Comparison of ENCODE assay signal across 17 mouse cellular contexts in genomic region chr14:60985077-60985476, GRCm38 (mm10).
DNase-seq lines count a peak whose midpoint lies in the region; ATAC-seq lines count a peak whose summit lies in the region.
"Had no signal": no experiment of that assay in that cellular context is flagged by ENCODE, and none has a peak within 500 bp of the region (broad histone marks: within the 10 kb centered on the region; RNA-seq: fewer than 3 reads in every experiment).

No protein-coding gene starts in this region.

- no peak overlapping the region for H3K9ac ChIP-seq in hindbrain, embryonic 13.5 days
- H3K9ac ChIP-seq in hindbrain, embryonic 14.5 days: no peak overlapping the region
- no peak overlapping the region for H3K9ac ChIP-seq in midbrain, embryonic 11.5 days (ENCODE audit: low read length)
- H3K9ac ChIP-seq in midbrain, embryonic 13.5 days (replicated peaks): no peak overlapping the region
- H3K9ac ChIP-seq in embryonic facial prominence, embryonic 15.5 days: no peak overlapping the region
- H3K9ac ChIP-seq in limb, embryonic 13.5 days: no peak overlapping the region
- H3K9ac ChIP-seq: liver, embryonic 13.5 days had no signal

- H3K27ac ChIP-seq in hindbrain, embryonic 13.5 days: 0 out of 2 replicates have a peak overlapping the region, but pooled peaks have one; percentile 30
- H3K27ac ChIP-seq in hindbrain, embryonic 14.5 days: no peak overlapping the region
- H3K27ac ChIP-seq in midbrain, embryonic 11.5 days (ENCODE audit: low read depth, low read length): 0 out of 2 replicates have a peak overlapping the region, but pooled peaks have one; percentile 5
- no peak overlapping the region for H3K27ac ChIP-seq in midbrain, embryonic 13.5 days
- peak overlapping the region; percentile 69 for H3K27ac ChIP-seq in embryonic facial prominence, embryonic 15.5 days (replicated peaks)
- H3K27ac ChIP-seq in limb, embryonic 13.5 days: peak overlapping the region; percentile 52; the same call in 1 of the 2 replicates
- H3K27ac ChIP-seq: heart, embryonic 10.5 days; liver, embryonic 13.5 days had no signal

- H3K4me3 ChIP-seq in hindbrain, embryonic 13.5 days: no peak overlapping the region
- H3K4me3 ChIP-seq in hindbrain, embryonic 14.5 days (replicated peaks; ENCODE audit: low read length): no peak overlapping the region
- no peak overlapping the region for H3K4me3 ChIP-seq in midbrain, embryonic 11.5 days (ENCODE audit: low read depth, low read length)
- H3K4me3 ChIP-seq in midbrain, embryonic 13.5 days (replicated peaks): no peak overlapping the region
- H3K4me3 ChIP-seq in embryonic facial prominence, embryonic 15.5 days (replicated peaks): no peak overlapping the region
- H3K4me3 ChIP-seq in limb, embryonic 13.5 days: no peak overlapping the region
- H3K4me3 ChIP-seq: heart, embryonic 10.5 days; liver, embryonic 13.5 days had no signal

- H3K9me3 ChIP-seq in hindbrain, embryonic 13.5 days: no peaks in the 10 kb centered on the region
- H3K9me3 ChIP-seq in hindbrain, embryonic 14.5 days (ENCODE audit: control insufficient read depth, low read length): no peaks in the 10 kb centered on the region
- H3K9me3 ChIP-seq in midbrain, embryonic 11.5 days (ENCODE audit: control insufficient read depth, low read length): no peaks in the 10 kb centered on the region
- H3K9me3 ChIP-seq in midbrain, embryonic 13.5 days: no peaks in the 10 kb centered on the region
- no peaks in the 10 kb centered on the region for H3K9me3 ChIP-seq in embryonic facial prominence, embryonic 15.5 days (replicated peaks)
- no peaks in the 10 kb centered on the region for H3K9me3 ChIP-seq in limb, embryonic 13.5 days
- H3K9me3 ChIP-seq: heart, embryonic 10.5 days; liver, embryonic 13.5 days had no signal

- no peaks in the 10 kb centered on the region for H3K36me3 ChIP-seq in hindbrain, embryonic 13.5 days
- H3K36me3 ChIP-seq in hindbrain, embryonic 14.5 days (replicated peaks; ENCODE audit: control insufficient read depth, insufficient read depth): no peaks in the 10 kb centered on the region
- H3K36me3 ChIP-seq in midbrain, embryonic 11.5 days (ENCODE audit: control insufficient read depth, insufficient read depth, low read length): 0 out of 2 replicates have a peak, but pooled peaks cover 3% of the 10 kb centered on the region
- H3K36me3 ChIP-seq in midbrain, embryonic 13.5 days: 0 out of 2 replicates have a peak, but pooled peaks cover 4% of the 10 kb centered on the region
- H3K36me3 ChIP-seq in embryonic facial prominence, embryonic 15.5 days: peaks cover 3% of the 10 kb centered on the region; the same call in 1 of the 2 replicates
- no peaks in the 10 kb centered on the region for H3K36me3 ChIP-seq in limb, embryonic 13.5 days
- H3K36me3 ChIP-seq: liver, embryonic 13.5 days had no signal

- WGBS in hindbrain, embryonic 13.5 days: 21% methylated on average over 4 of the region's 4 CpGs
- WGBS in hindbrain, embryonic 14.5 days: 21% methylated on average over 4 of the region's 4 CpGs
- WGBS in midbrain, embryonic 11.5 days: 29% methylated on average over 4 of the region's 4 CpGs
- WGBS in midbrain, embryonic 13.5 days: 23% methylated on average over 4 of the region's 4 CpGs
- 29% methylated on average over 4 of the region's 4 CpGs for WGBS in embryonic facial prominence, embryonic 15.5 days
- 18% methylated on average over 4 of the region's 4 CpGs for WGBS in limb, embryonic 13.5 days

- no peak for ATAC-seq in hindbrain, embryonic 13.5 days (ENCODE audit: low FRiP score)
- ATAC-seq in hindbrain, embryonic 14.5 days (ENCODE audit: low FRiP score): no peak
- ATAC-seq in midbrain, embryonic 11.5 days (ENCODE audit: low FRiP score): no peak
- ATAC-seq in midbrain, embryonic 13.5 days: no peak
- ATAC-seq in embryonic facial prominence, embryonic 15.5 days (ENCODE audit: insufficient number of reproducible peaks, low FRiP score, low TSS enrichment, low read depth): no peak
- ATAC-seq in limb, embryonic 13.5 days (ENCODE audit: low FRiP score, low read depth): no peak
- ATAC-seq in megakaryocyte, adult 5-6 weeks (ENCODE audit: poor library complexity, severe bottlenecking): no peak
- ATAC-seq: inflammation-experienced regulatory T-cells, adult 6 months had no signal

- no peaks in the 10 kb centered on the region for H3K27me3 ChIP-seq in hindbrain, embryonic 13.5 days
- no peaks in the 10 kb centered on the region for H3K27me3 ChIP-seq in hindbrain, embryonic 14.5 days (ENCODE audit: control insufficient read depth, insufficient read depth, low read length)
- H3K27me3 ChIP-seq in midbrain, embryonic 11.5 days (ENCODE audit: control insufficient read depth, insufficient read depth, low read length): no peaks in the 10 kb centered on the region
- H3K27me3 ChIP-seq in midbrain, embryonic 13.5 days: no peaks in the 10 kb centered on the region
- H3K27me3 ChIP-seq in embryonic facial prominence, embryonic 15.5 days: no peaks in the 10 kb centered on the region
- no peaks in the 10 kb centered on the region for H3K27me3 ChIP-seq in limb, embryonic 13.5 days
- H3K27me3 ChIP-seq: liver, embryonic 13.5 days had no signal

- no peak for DNase-seq in hindbrain, embryonic 14.5 days (ENCODE audit: low spot score)
- no peak for DNase-seq in midbrain, embryonic 11.5 days (ENCODE audit: low spot score, missing footprints)
- no peak for DNase-seq in adrenal gland, adult 8-10 months
- DNase-seq: B cell, adult 2 months; cerebellum, adult 2 months; gastrocnemius, postnatal 36 days; heart, postnatal 14 days; layer of hippocampus, adult 9-11 months; liver, embryonic 13.5 days; right cerebral cortex, adult 18-20 months had no signal

- no peak overlapping the region for H3K4me2 ChIP-seq in hindbrain, embryonic 13.5 days
- no peak overlapping the region for H3K4me2 ChIP-seq in hindbrain, embryonic 14.5 days (replicated peaks)
- no peak overlapping the region for H3K4me2 ChIP-seq in midbrain, embryonic 11.5 days
- no peak overlapping the region for H3K4me2 ChIP-seq in midbrain, embryonic 13.5 days (replicated peaks)
- no peak overlapping the region for H3K4me2 ChIP-seq in embryonic facial prominence, embryonic 15.5 days (replicated peaks)
- H3K4me2 ChIP-seq in limb, embryonic 13.5 days (replicated peaks): no peak overlapping the region
- H3K4me2 ChIP-seq: liver, embryonic 13.5 days had no signal

- peaks cover 24% of the 10 kb centered on the region for H3K4me1 ChIP-seq in hindbrain, embryonic 13.5 days (replicated peaks)
- H3K4me1 ChIP-seq in hindbrain, embryonic 14.5 days (replicated peaks; ENCODE audit: control insufficient read depth, insufficient read depth, low read length): peaks cover 15% of the 10 kb centered on the region
- H3K4me1 ChIP-seq in midbrain, embryonic 11.5 days (ENCODE audit: control insufficient read depth, insufficient read depth, low read length): peaks cover 19% of the 10 kb centered on the region
- peaks cover 36% of the 10 kb centered on the region for H3K4me1 ChIP-seq in midbrain, embryonic 13.5 days (replicated peaks)
- H3K4me1 ChIP-seq in embryonic facial prominence, embryonic 15.5 days: peaks cover 52% of the 10 kb centered on the region
- H3K4me1 ChIP-seq in limb, embryonic 13.5 days: peaks cover 36% of the 10 kb centered on the region

Comparison
In these comparisons a context has a peak if more than half of its experiments do, and no peak if none do; other contexts are left out.
1. H3K27ac ChIP-seq: peak in hindbrain, embryonic 13.5 days (single experiment), midbrain, embryonic 11.5 days (single experiment), embryonic facial prominence, embryonic 15.5 days (single experiment) and limb, embryonic 13.5 days (single experiment); none in hindbrain, embryonic 14.5 days (single experiment) and midbrain, embryonic 13.5 days (single experiment).